Mouse (Mus musculus) gastrocnemius, postnatal 10 days (tissue): Measurements from ENCODE around the gene Ghr. TPM values are rescaled to one million over a fixed set of nuclear protein-coding genes. Genes with fewer than 3 reads are reported as not detected.

ENCODE experiments used
- DNase-seq: peaks from one replicate; pipeline ENCODE4 v3.0.0; 2021; ENCODE audit warnings: mixed read lengths
- total RNA-seq, 2 experiments: library from RNA; stranded (reverse); gene quantifications; 2 replicates each; pipeline ENCODE4 v1.2.3; 2021

Gene Ghr
- total RNA-seq, 2 experiments from 2014 or later = 86.7 to 88.5 TPM

DNA sequence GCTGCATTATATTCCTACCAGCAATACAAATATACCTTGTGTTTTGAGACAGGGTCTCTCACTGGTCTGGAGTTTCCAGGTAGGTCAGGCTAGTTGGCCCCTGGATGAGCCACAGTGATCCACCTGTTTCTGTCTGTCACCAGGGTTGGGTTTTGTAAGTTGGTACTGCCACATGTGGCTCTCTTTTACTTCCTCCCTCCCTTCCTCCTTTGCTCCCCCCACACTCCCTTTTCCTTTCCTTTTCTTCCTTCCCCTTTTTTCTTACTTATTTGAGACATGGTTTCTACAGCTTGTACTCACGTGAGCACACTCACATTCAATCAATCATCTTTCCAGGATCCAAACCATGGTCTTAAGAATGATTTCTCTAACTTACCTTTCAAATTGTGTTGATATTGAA lies 289.8 kb downstream of the Ghr start:
- no peak for DNase-seq

DNA sequence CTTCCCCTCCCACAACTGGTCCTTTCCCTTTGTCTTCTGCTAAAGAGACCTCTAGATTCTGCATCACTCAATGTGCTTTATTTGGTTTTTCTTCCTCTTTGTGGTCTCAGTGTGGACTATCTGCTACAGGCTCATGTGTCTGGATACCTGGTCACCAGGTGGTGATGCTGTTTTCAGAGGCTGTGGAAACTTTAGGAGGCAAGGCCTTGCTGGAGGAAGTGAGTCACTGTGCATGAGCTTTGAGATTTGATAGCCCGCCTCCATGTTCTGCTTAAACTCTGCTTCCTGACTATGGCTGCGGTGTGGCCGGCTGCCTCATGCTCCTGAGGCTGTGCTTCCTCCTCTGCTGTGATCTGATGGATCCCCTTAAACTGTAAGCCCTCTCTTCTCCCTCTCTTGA lies 292.9 kb downstream of the Ghr start:
- no peak for DNase-seq

DNA sequence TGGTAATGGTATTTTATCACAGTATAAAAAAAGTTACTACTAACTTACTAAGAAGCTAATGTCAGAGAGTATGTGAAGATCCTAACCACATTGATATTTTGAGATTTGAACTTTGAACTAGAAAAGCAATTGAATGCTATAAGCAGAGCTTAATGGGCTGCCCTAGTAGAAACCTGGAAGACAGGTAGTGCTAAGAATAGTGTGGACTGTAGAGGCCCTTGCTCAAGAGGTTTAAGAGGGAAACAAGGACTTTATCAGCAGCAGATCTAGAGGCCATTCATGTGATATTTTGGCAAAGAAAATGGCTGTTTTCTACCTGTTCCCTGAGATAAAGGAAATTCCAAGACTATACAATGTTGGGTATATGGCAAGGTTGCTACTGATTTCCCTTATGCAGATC lies 297.3 kb downstream of the Ghr start:
- DNase-seq = no peak

DNA sequence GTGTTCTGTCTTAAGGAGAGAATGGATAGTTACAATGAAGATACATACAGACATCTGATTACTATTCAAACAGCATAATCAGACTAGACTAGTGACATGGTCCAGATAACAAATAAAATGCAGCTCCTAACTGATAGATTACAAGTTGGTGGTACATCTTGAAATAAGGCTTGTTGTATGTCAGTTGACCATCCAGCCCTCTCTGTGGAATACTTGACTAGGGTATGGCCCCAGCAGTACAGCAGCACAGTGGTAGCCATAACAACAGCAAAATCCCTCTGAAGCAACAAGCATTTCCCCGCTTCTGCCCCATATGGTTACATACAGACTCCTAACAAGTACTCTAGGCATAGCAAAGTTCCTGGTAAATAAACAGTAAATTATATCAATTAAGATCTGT lies 301.6 kb downstream of the Ghr start:
- DNase-seq = no peak

DNA sequence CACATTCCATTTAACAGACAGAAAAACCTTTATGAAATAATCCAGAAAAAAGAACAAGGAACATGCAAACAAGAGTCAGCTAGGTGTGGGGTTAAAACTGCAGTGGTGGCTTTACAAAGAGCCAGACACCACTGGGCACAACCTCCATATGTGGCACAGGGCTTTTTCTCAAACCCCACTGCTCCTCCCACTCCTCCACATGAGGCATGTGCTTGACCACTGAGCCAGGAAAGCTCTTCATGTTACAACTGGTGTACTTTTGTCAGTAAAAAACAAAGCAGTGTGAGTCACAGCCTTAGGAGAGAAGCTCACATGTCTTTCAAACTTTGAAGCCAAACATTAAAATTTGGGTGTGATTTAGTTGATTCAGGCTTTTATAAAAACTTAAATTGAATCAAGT lies 302.1 kb downstream of the Ghr start:
- no peak for DNase-seq

DNA sequence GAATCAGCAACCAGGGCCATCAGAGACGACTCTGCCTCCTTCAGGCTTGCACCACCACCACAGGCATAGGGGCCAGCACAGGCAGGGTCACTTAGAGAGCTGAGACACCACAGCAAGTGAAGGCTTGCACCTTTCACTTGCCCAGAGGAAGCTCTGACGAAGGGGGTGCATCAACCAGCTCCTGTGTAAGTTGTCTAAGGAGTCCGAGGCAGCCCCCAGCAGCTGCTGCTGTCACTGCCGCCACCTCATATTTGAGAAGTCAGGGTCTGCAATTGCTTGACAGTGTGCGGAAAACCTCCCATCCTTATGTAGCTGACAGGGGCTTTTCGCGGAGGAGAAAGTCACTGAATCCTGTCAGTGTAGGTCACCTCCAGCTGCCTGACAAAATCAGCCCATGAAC lies 304.1 kb downstream of the Ghr start:
- DNase-seq = no peak

DNA sequence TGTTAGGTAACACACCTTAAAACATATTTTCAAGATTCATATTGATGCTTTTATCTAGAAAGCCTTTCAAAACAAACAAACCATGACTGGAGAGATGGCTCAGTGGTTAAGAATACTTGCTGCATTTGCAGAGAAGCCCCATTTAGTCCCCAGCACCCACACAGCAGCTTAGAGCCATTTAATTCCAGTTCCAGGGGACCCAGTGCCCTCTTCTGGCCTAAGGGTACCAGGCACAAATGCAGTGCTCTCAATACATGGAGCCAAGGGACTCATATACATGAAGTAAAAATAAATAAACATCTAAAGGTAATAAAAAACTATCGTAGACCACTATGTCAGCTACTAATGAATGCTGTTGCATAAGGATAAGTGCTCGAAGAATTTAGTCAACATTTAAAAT lies 305.9 kb downstream of the Ghr start:
- no peak for DNase-seq

DNA sequence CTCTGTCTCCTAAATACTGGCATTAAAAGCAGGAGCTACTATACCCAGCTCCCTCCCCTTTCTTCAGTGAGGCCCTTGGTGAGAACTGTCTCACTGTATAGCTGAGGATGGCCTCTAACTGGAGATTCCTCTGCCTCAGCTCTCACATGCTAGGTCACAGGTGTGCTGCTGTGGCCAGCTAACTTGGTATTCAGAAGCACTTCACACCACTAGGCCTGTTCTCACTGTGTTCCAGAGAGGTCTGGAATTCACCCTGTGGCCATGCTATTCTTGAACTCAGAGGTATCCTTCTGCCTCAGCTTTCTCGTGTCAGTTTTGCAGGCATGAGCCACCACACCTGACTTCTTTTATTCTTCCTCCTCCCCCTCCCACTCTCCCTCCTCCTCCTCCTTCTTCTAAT lies 310.1 kb downstream of the Ghr start:
- no peak for DNase-seq

DNA sequence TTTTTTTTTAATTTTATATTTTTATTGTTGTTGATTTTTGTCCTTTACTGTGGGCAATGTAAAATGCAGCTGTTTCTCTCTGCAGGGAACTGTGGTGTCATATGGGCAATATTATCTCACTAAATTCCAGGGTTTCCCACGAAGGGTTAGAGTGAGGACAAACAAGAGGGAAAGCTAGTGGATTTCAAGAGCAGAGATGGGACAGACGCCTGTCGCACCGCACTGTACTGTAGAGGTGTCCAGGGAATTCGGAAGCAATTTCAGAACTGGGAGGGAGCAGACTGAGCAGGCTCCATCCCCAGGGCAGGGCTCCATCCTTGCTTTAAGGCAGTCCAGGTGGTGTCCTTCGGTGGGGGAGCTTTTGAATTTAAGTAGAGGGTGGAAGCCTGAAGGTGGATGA lies 312.1 kb downstream of the Ghr start:
- peak; percentile 24 for DNase-seq

DNA sequence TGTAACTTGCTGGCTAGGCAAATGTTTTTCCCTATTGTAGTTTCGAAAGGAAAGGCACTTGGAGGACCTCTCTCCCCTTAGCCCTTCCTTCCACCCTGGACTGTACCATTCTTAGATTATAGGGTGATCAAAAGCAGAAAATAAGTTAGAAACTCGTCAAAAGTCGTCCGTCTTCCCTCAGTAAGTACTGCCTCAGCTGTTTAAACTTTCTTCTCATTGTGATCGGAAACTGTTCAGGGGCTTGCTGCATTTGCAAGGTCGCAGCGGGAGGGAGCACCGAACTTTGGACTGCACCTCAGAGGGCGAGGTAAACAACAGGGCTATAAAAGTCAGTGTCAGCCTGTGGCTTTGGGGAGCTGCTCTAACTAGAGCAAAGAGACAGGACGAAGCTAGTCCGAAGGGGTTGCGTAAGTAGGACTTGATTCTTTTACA lies 312.6 kb downstream of the Ghr start:
- DNase-seq = peak; percentile 70

DNA sequence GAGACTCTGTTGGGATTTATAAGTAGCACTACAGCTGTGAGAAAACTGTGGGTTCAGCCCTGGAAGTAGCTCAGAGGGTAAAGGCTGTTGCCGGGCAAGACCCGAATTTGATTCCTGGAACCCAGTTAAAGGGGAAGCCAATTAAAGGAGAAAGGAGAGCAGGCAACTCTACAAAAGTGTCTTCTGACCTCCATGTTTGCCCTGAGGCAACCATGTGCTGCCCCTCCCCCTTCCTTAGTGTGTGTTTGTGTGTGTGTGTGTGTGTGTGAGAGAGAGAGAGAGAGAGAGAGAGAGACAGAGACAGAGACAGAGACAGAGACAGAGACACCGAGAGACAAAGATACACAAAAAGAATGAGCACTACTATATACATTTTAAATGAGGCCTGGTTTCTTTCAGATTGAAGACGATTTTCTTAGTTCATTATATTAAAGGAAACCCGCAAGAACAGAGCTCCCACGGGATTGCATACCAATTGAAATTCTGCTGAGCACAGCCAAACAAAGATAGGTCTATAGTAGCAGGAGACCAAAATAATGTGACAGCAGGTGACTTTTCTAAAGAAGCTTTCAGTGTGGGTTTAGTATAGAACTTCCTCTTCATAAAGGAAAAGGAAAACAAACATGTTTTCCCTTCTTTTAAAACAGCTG lies 313.2 kb downstream of the Ghr start:
- no peak for DNase-seq

DNA sequence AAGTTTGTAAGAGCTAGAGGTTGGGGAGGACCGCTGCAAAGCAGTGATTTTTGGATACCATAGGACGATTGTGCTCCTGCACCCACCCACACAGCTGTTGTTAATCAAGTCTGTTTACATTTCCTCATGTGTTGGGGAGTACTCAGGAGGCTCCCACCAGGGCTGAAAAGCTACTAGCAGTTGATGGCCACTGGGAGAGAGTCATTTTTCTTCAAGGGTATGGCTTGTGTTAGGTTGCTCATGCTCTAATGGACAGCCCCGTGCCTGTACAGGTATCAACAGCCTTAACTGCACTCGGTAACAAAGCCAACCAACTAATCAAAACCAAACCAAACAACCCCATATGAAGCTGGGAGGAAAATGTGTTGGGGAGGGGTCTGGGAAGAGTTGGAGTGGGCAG lies 313.8 kb downstream of the Ghr start:
- DNase-seq = no peak

DNA sequence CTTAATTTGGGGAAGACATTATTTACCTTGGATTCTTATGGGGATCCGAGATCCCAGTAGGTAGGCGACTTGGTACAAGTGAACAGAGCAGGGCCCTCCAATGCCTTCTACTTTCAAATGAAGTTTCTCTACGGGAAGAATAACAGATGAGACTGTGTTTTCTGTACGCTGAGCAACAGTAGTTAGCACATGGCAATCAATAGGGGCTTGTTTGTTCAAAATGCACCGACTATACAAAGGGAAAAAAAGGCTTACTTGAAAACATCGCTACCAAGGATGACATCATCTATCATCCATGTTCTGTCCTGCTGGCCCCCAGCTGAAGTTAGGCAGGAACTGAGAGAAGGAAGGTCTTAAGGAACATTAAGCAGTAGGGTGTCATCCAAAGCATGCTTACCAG lies 315.0 kb downstream of the Ghr start, which contains the start of gene Selenop:
Gene Selenop (plus strand): TSS at position 301 of the 400 bp plus-strand sequence.
- DNase-seq = no peak
